Mouse (Mus musculus): Measurements from ENCODE around the gene Aph1a. TPM values are rescaled to one million over a fixed set of nuclear protein-coding genes. Genes with fewer than 3 reads are reported as not detected.
"Not testable (repeated sequence)": the region's sequence is repeated elsewhere in the genome, so short reads cannot be mapped to it uniquely, and the experiment has no call there.

Gene Aph1a
- polyA plus RNA-seq, 1 experiment from 2014 or later = 35.8 TPM

DNA sequence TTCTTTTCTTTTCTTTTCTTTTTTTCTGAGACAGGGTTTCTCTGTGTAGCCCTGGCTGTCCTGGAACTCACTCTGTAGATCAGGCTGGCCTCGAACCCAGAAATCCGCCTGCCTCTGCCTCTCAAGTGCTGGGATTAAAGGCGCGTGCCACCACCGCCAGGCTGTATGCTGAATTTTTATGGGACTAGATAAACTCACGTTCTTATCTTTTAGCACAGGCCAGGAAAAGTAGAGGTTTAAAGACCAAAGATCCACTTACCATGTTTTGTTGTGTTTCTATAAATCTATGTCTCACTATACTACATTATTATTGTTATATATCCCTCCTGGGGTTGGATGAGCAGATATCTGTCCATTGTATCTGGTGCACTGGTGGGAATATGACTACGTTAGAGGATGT is 29.7 kb downstream of the Aph1a start:
- H3K4me1 ChIP-seq (replicated peaks); H3K9me3 ChIP-seq (replicated peaks); H3K27me3 ChIP-seq; H3K36me3 ChIP-seq; H3K27ac ChIP-seq; H3K4me3 ChIP-seq; H3K4me2 ChIP-seq; H3K9ac ChIP-seq; ATAC-seq (replicated peaks; ENCODE audit: insufficient number of reproducible peaks, insufficient read depth, low FRiP score, low read depth): not testable (repeated sequence)
- WGBS = 85% methylated on average over 7 of the region's 7 CpGs

GRCm38 (mm10) chr3:95924185-95924584 is 30.4 kb downstream of the Aph1a start:
- 67% methylated on average over 4 of the region's 4 CpGs for WGBS
- Histone ChIP-seq H3K4me2 (no peak overlapping the region), H3K9ac (no peak overlapping the region), H3K27ac (no peak overlapping the region), H3K27me3 (no peaks in the 10 kb centered on the region), H3K4me1 (replicated peaks) (peaks cover 8% of the 10 kb centered on the region; the same call in 1 of the 2 replicates), H3K9me3 (replicated peaks) (no peaks in the 10 kb centered on the region), H3K4me3 (no peak overlapping the region), H3K36me3 (no peaks in the 10 kb centered on the region)
- ATAC-seq (replicated peaks; ENCODE audit: insufficient number of reproducible peaks, insufficient read depth, low FRiP score, low read depth) = no peak

GRCm38 (mm10) chr3:95925087-95925486 is 31.3 kb downstream of the Aph1a start:
- WGBS = 78% methylated on average over 5 of the region's 5 CpGs

DNA sequence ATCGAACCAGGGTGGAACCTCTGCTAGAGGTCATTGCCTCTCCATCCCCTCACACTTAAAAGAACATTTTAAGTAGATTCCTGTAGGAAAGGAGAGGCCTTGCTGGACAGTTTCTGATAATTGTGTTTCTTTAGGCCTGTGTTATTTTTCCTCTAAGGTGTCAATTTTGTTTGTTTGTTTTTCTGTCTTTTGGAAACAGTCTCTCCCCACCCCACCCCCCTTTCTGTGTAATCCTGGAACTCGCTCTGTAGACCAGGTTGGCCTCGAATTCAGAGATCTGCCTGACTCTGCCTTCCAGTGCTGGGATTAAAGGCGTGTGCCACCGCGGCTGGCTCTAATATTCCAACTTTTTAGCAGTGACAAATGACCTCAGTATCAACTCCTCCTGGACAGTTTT is 34.5 kb downstream of the Aph1a start:
- 48% methylated on average over 6 of the region's 6 CpGs for WGBS
- no peak for ATAC-seq (replicated peaks; ENCODE audit: insufficient number of reproducible peaks, insufficient read depth, low FRiP score, low read depth)
- Histone ChIP-seq H3K36me3 (no peaks in the 10 kb centered on the region), H3K9ac (peak overlapping the region; percentile 55), H3K4me3 (peak overlapping the region; percentile 94), H3K4me1 (replicated peaks) (peaks cover 15% of the 10 kb centered on the region), H3K27me3 (no peaks in the 10 kb centered on the region), H3K9me3 (replicated peaks) (no peaks in the 10 kb centered on the region), H3K4me2 (peak overlapping the region; percentile 75), H3K27ac (peak overlapping the region; percentile 86)

More at GRCm38 (mm10) chr3:95925087-95925486, 31.3 kb downstream of the Aph1a start:
- no peaks in the 10 kb centered on the region for H3K36me3 ChIP-seq
- H3K27me3 ChIP-seq = no peaks in the 10 kb centered on the region
- H3K4me1 ChIP-seq (replicated peaks) = peaks cover 8% of the 10 kb centered on the region; the same call in 1 of the 2 replicates
- H3K4me2 ChIP-seq = no peak overlapping the region
- no peak overlapping the region for H3K4me3 ChIP-seq
- ATAC-seq (replicated peaks; ENCODE audit: insufficient number of reproducible peaks, insufficient read depth, low FRiP score, low read depth) = no peak
- H3K27ac ChIP-seq = no peak overlapping the region
- no peaks in the 10 kb centered on the region for H3K9me3 ChIP-seq (replicated peaks)
- H3K9ac ChIP-seq = no peak overlapping the region

- peak within 1 kb of the TSS; percentile 93 for H3K27ac ChIP-seq
- peak; percentile 100 for ATAC-seq (replicated peaks; ENCODE audit: insufficient number of reproducible peaks, insufficient read depth, low FRiP score, low read depth)
- peak within 1 kb of the TSS; percentile 80 for H3K4me2 ChIP-seq
- peak within 1 kb of the TSS; percentile 94 for H3K4me3 ChIP-seq
- WGBS = under 1% methylated on average over 49 of the region's 49 CpGs
- no peaks in the 10 kb centered on the region for H3K9me3 ChIP-seq (replicated peaks)
- H3K9ac ChIP-seq = peak within 1 kb of the TSS; percentile 99
- H3K27me3 ChIP-seq = no peaks in the 10 kb centered on the region
- H3K36me3 ChIP-seq = peaks cover 3% of the 10 kb centered on the region
- peaks cover 15% of the 10 kb centered on the region for H3K4me1 ChIP-seq (replicated peaks)
These were observed 35.1 kb downstream of the Aph1a start, which contains the start of gene Anp32e for GRCm38 (mm10) chr3:95928658-95929503. Anp32e (plus strand) TSS chr3:95929246.

DNA sequence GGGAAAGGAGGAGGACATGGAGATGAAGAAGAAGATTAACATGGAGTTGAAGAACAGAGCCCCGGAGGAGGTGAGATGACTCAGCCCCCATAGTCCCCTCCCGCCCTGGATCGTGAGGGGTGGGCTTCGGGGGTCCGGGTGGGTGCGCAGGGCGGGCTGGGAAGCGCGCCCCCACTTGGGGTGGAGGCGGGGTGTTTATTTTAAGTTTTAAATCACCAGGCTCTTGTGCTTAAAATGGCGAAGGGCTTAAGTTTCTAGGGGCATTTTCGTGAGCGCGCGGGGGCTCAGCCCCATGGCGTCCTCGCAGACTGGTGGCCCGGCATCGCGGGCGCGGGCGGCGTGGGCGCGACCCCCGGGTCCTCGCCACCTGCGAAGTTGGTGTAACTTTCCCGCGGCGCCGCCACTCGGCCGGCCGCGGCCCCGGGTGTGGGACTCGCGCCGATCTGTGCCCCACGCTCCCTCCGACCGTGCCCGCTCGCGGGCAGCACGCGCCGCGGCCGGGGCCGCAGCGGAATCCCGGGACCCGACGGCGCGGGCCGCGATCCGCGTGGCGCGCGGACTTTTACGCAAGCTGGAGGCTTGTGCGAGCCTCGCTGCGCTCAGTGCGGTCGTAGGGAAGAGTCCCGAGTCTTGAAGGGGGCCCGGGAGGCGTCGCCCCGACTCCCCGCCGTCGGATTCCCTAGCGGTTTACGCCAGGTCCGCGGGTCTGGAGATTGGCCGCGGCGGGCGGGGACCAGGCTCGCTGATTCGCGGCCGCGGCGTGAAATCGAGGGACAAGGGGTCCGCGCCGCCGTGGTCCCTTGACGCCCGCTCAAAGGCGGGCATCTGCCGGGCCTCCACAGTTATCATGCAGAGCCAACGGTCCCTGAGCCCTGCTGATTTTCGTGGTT is 36.1 kb downstream of the Aph1a start:
- Histone ChIP-seq H3K27me3 (no peaks in the 10 kb centered on the region), H3K27ac (peak overlapping the region; percentile 93), H3K4me2 (peak overlapping the region; percentile 80), H3K9me3 (replicated peaks) (no peaks in the 10 kb centered on the region), H3K9ac (peak overlapping the region; percentile 99), H3K4me1 (replicated peaks) (peaks cover 15% of the 10 kb centered on the region), H3K36me3 (peaks cover 12% of the 10 kb centered on the region), H3K4me3 (peak overlapping the region; percentile 94)
- WGBS = under 1% methylated on average over 98 of the region's 105 CpGs
- ATAC-seq (replicated peaks; ENCODE audit: insufficient number of reproducible peaks, insufficient read depth, low FRiP score, low read depth) = peak; percentile 8; the same call in 1 of the 2 replicates

DNA sequence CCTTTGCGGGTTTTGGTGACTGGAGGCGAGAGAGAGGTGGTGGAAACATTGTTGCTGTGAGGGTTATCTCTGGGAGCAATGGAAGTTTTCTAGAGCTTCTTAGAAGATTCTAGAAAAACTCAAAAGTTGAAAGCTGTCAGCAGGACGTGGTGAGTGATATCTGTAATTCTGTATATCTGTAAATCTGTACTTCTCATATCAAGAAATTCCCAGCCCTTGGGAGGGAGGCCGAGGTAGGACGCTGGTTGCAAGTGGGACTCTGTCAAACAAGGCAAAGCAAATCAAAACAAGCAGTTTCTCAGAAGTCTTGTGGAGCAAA is 36.7 kb downstream of the Aph1a start:
- Histone ChIP-seq H3K36me3 (peaks cover 18% of the 10 kb centered on the region), H3K27me3 (no peaks in the 10 kb centered on the region), H3K9ac (peak overlapping the region; percentile 99), H3K4me1 (replicated peaks) (peaks cover 15% of the 10 kb centered on the region), H3K4me3 (peak overlapping the region; percentile 94), H3K27ac (peak overlapping the region; percentile 93), H3K9me3 (replicated peaks) (no peaks in the 10 kb centered on the region), H3K4me2 (peak overlapping the region; percentile 80)
- no peak for ATAC-seq (replicated peaks; ENCODE audit: insufficient number of reproducible peaks, insufficient read depth, low FRiP score, low read depth)
- WGBS = 0% methylated on average over 5 of the region's 5 CpGs

DNA sequence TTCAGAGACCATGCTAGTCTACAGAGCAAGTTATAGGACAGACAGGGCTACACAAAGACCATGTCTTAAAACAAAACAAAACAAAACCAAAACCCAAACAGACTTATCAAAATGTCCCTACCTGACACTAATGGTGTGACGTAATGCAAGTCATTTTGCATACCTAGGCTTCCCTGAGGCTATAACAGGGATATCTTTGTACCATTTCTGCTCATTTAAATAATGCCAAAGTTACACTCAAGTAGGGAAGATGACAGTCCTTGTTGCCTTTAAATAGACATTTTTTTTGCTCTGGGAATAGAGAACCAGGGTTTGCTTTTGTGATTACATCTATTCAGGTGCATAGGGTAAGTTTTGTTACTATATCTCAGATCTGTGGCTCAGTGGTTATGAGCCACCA is 37.7 kb downstream of the Aph1a start:
- no peak for ATAC-seq (replicated peaks; ENCODE audit: insufficient number of reproducible peaks, insufficient read depth, low FRiP score, low read depth)
- no peak overlapping the region for H3K27ac ChIP-seq
- no peaks in the 10 kb centered on the region for H3K9me3 ChIP-seq (replicated peaks)
- 92% methylated on average over 1 of the region's 1 CpGs for WGBS
- H3K9ac ChIP-seq = no peak overlapping the region
- peak overlapping the region; percentile 80; the same call in 1 of the 2 replicates for H3K4me2 ChIP-seq
- H3K27me3 ChIP-seq = no peaks in the 10 kb centered on the region
- no peak overlapping the region; the same call in 1 of the 2 replicates for H3K4me3 ChIP-seq
- peaks cover 24% of the 10 kb centered on the region for H3K36me3 ChIP-seq
- H3K4me1 ChIP-seq (replicated peaks) = peaks cover 15% of the 10 kb centered on the region

DNA sequence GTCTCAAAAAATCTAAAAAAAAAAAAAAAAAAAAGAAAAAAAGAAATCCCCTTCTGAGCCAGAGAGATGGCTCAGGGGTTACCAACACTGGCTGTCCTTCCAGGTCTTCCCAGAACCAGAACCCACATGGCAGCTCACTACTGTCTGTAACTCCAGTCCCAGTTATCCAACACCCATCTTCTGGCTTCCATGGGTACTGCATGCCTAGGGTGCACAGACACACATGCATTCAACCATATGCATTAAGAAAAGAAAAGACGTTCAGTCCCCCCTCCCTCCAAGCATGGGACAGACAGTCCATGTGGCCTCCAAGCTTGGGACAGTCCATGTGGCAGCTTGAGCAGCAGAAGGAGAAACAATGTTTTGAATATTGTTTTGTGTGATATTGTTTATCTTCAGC is 38.4 kb downstream of the Aph1a start:
- H3K9ac ChIP-seq = no peak overlapping the region
- no peaks in the 10 kb centered on the region for H3K27me3 ChIP-seq
- no peak for ATAC-seq (replicated peaks; ENCODE audit: insufficient number of reproducible peaks, insufficient read depth, low FRiP score, low read depth)
- no peak overlapping the region for H3K4me2 ChIP-seq
- H3K36me3 ChIP-seq = peaks cover 31% of the 10 kb centered on the region
- no peaks in the 10 kb centered on the region for H3K9me3 ChIP-seq (replicated peaks)
- H3K27ac ChIP-seq = no peak overlapping the region
- 58% methylated on average over 1 of the region's 1 CpGs for WGBS
- H3K4me3 ChIP-seq = no peak overlapping the region
- peaks cover 15% of the 10 kb centered on the region for H3K4me1 ChIP-seq (replicated peaks)

- no peaks in the 10 kb centered on the region for H3K9me3 ChIP-seq (replicated peaks)
- H3K4me2 ChIP-seq = no peak overlapping the region
- H3K36me3 ChIP-seq = peaks cover 35% of the 10 kb centered on the region
- H3K27ac ChIP-seq = no peak overlapping the region
- H3K4me3 ChIP-seq = no peak overlapping the region
- 85% methylated on average over 7 of the region's 7 CpGs for WGBS
- H3K27me3 ChIP-seq = no peaks in the 10 kb centered on the region
- no peak for ATAC-seq (replicated peaks; ENCODE audit: insufficient number of reproducible peaks, insufficient read depth, low FRiP score, low read depth)
- peaks cover 15% of the 10 kb centered on the region for H3K4me1 ChIP-seq (replicated peaks)
- H3K9ac ChIP-seq = no peak overlapping the region
These were observed 38.8 kb downstream of the Aph1a start for GRCm38 (mm10) chr3:95932566-95932965.

GRCm38 (mm10) chr3:95933111-95933750 is 39.5 kb downstream of the Aph1a start:
- peaks cover 42% of the 10 kb centered on the region for H3K36me3 ChIP-seq
- H3K4me3 ChIP-seq = no peak overlapping the region
- no peak overlapping the region for H3K27ac ChIP-seq
- 90% methylated on average over 7 of the region's 7 CpGs for WGBS
- H3K9ac ChIP-seq = no peak overlapping the region
- no peak overlapping the region for H3K4me2 ChIP-seq
- ATAC-seq (replicated peaks; ENCODE audit: insufficient number of reproducible peaks, insufficient read depth, low FRiP score, low read depth) = no peak
- peaks cover 14% of the 10 kb centered on the region for H3K4me1 ChIP-seq (replicated peaks)
- H3K27me3 ChIP-seq = no peaks in the 10 kb centered on the region
- no peaks in the 10 kb centered on the region for H3K9me3 ChIP-seq (replicated peaks)
